Mouse (Mus musculus) heart, adult 2 months (tissue): ENCODE results near the gene Adora1.

ENCODE experiments used
- CTCF ChIP-seq: fragments of 200-600 bp; IDR thresholded peaks from 2 replicates; pipeline ENCODE4 v1.8.1; 2022; ENCODE audit warnings: antibody characterized with exemption, mild to moderate bottlenecking, moderate library complexity
- EP300 ChIP-seq: fragments of 200-500 bp; IDR thresholded peaks from 2 replicates; pipeline ENCODE4 v1.6.1; 2011; ENCODE audit warnings: low read depth, low read length, control low read depth; ENCODE audit not compliant: insufficient read depth

DNA sequence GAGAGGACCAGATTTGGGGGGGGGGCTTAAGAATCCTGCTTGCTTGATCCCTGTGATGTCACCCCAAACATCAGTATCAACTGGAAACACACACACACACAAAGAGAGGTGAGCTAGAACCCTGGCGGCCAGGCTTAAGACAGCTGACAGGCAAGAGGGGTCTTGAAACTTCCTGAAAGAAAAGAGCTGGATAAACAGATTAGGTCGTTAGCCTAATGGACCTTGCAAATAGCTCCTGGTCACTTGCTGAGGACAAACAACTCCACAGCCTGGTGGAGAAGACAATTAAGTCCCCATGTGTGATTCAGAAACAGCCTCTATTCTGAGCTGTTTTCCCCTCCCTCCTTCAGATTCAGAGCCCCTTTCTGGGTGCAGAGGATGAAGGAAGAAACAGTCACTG is 23.6 kb downstream of the Adora1 start:
- no peak for TF ChIP-seq CTCF
- TF ChIP-seq EP300 = no peak
